Mouse (Mus musculus) thymus, adult 2 months (tissue): ENCODE data around the gene Selenoo.

Source experiments
- CTCF ChIP-seq: fragments of 200-500 bp; IDR thresholded peaks from 2 replicates; pipeline ENCODE4 v1.5.1; 2012; ENCODE audit warnings: mild to moderate bottlenecking, control low read depth, low read length, moderate library complexity, borderline replicate concordance; ENCODE audit not compliant: control insufficient read depth, poor library complexity, insufficient read depth; ENCODE audit errors: extremely low read depth
- POLR2A ChIP-seq: fragments of 200-500 bp; IDR thresholded peaks from 2 replicates; pipeline ENCODE4 v1.6.1; 2012; ENCODE audit warnings: mild to moderate bottlenecking, low read length, control low read depth, moderate library complexity; ENCODE audit not compliant: control insufficient read depth, poor library complexity, insufficient read depth; ENCODE audit errors: extremely low read depth

- TF ChIP-seq POLR2A = no peak
- no peak for TF ChIP-seq CTCF
These were observed 8.6 kb downstream of the Selenoo start for GRCm38 (mm10) chr15:89097450-89097849.
